Mouse (Mus musculus): ENCODE results near the gene Srpk2. TPM values are rescaled to one million over a fixed set of nuclear protein-coding genes. Genes with fewer than 3 reads are reported as not detected.

Srpk2 gene
- polyA plus RNA-seq (2012; rRNA removed) = 0.61 and 0.91 TPM in 2 replicates

DNA sequence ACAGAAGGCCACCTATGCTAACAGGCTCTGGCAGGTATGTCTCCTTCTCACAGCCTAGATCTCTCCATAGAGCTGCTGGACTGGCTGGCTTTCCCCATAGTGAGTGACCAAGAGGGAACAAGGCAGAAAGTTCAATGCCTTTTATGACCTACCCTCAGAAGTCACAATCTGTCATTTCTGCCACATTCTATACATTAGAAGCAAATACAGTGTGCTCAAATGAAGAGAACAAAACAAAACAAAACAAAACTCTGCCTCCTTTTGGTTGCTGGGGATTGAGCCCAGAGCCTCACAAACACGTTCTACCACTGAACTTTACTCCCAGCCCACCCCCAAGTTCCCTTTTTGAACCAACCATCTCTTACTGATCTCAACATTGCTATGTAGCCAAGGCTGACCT is at the start of gene Srpk2:
TSS of gene Srpk2 (minus strand) at position 101 of the 400 bp plus-strand sequence.
- H3K27ac ChIP-seq (ENCODE audit: insufficient read depth, low read depth, low read length) = no peak within 1 kb of the TSS
- no peaks in the 10 kb centered on the region for H3K4me1 ChIP-seq (ENCODE audit: control insufficient read depth, insufficient read depth, insufficient read length, low read length)
- WGBS = 52% methylated on average over 1 of the region's 1 CpGs
- no peaks in the 10 kb centered on the region for H3K27me3 ChIP-seq (ENCODE audit: control insufficient read depth, insufficient read depth, low read length)
- no peak for TF ChIP-seq POLR2A (IDR thresholded peaks at IDR 0.05; ENCODE audit: low read depth, low read length)
- no peaks in the 10 kb centered on the region for H3K36me3 ChIP-seq (ENCODE audit: control insufficient read depth, insufficient read depth, low read length)
- H3K4me3 ChIP-seq (ENCODE audit: low read depth, low read length) = no peak within 1 kb of the TSS

DNA sequence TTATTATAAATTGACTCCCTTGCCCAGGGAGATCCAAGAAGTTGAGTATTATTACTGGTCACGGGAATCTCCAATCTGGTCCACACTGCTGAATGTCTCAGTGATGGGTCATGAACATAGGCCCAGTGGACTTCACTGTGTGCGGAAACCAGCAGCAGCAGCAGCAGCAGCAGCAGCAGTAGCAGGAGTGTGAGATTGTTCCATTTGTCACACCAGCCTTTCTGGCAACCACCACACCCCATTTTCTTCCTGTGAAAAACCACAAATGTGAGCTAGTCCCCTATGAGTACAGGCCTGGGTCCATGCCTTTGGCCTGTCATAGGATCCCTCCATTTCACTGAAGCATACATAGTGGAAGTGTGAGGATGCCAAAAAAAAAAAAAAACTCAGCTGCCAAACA is 37.5 kb upstream of the Srpk2 start:
- no peaks in the 10 kb centered on the region for H3K27me3 ChIP-seq (ENCODE audit: control insufficient read depth, insufficient read depth, low read length)
- no peak for TF ChIP-seq CTCF (IDR thresholded peaks at IDR 0.05; ENCODE audit: extremely low read depth, insufficient read length, insufficient replicate concordance, low read depth, low read length)
- TF ChIP-seq POLR2A (IDR thresholded peaks at IDR 0.05; ENCODE audit: low read depth, low read length) = no peak
- H3K4me3 ChIP-seq (ENCODE audit: low read depth, low read length) = no peak overlapping the region
- H3K27ac ChIP-seq (ENCODE audit: insufficient read depth, low read depth, low read length) = no peak overlapping the region
- H3K36me3 ChIP-seq (ENCODE audit: control insufficient read depth, insufficient read depth, low read length) = no peaks in the 10 kb centered on the region
- H3K4me1 ChIP-seq (ENCODE audit: control insufficient read depth, insufficient read depth, insufficient read length, low read length) = no peaks in the 10 kb centered on the region
- WGBS = 79% methylated on average over 2 of the region's 2 CpGs

- Histone ChIP-seq H3K27ac (ENCODE audit: insufficient read depth, low read depth, low read length) (0 out of 2 replicates have a peak overlapping the region, but pooled peaks have one; percentile 9), H3K36me3 (ENCODE audit: control insufficient read depth, insufficient read depth, low read length) (no peaks in the 10 kb centered on the region), H3K27me3 (ENCODE audit: control insufficient read depth, insufficient read depth, low read length) (no peaks in the 10 kb centered on the region), H3K4me3 (ENCODE audit: low read depth, low read length) (no peak overlapping the region), H3K4me1 (ENCODE audit: control insufficient read depth, insufficient read depth, insufficient read length, low read length) (no peaks in the 10 kb centered on the region)
- TF ChIP-seq CTCF (IDR thresholded peaks at IDR 0.05; ENCODE audit: extremely low read depth, insufficient read length, insufficient replicate concordance, low read depth, low read length) (no peak), POLR2A (IDR thresholded peaks at IDR 0.05; ENCODE audit: low read depth, low read length) (no peak)
- WGBS = 65% methylated on average over 4 of the region's 4 CpGs
Observed at GRCm38 (mm10) chr5:23718881-23719328, 34.5 kb upstream of the Srpk2 start.

- Histone ChIP-seq H3K36me3 (ENCODE audit: control insufficient read depth, insufficient read depth, low read length) (no peaks in the 10 kb centered on the region), H3K27me3 (ENCODE audit: control insufficient read depth, insufficient read depth, low read length) (no peaks in the 10 kb centered on the region), H3K27ac (ENCODE audit: insufficient read depth, low read depth, low read length) (no peak overlapping the region), H3K4me1 (ENCODE audit: control insufficient read depth, insufficient read depth, insufficient read length, low read length) (no peaks in the 10 kb centered on the region), H3K4me3 (ENCODE audit: low read depth, low read length) (no peak overlapping the region)
- TF ChIP-seq POLR2A (IDR thresholded peaks at IDR 0.05; ENCODE audit: low read depth, low read length) (no peak), CTCF (IDR thresholded peaks at IDR 0.05; ENCODE audit: extremely low read depth, insufficient read length, insufficient replicate concordance, low read depth, low read length) (no peak)
- WGBS = 50% methylated on average over 1 of the region's 1 CpGs
Observed at GRCm38 (mm10) chr5:23718182-23718534, 33.7 kb upstream of the Srpk2 start.

DNA sequence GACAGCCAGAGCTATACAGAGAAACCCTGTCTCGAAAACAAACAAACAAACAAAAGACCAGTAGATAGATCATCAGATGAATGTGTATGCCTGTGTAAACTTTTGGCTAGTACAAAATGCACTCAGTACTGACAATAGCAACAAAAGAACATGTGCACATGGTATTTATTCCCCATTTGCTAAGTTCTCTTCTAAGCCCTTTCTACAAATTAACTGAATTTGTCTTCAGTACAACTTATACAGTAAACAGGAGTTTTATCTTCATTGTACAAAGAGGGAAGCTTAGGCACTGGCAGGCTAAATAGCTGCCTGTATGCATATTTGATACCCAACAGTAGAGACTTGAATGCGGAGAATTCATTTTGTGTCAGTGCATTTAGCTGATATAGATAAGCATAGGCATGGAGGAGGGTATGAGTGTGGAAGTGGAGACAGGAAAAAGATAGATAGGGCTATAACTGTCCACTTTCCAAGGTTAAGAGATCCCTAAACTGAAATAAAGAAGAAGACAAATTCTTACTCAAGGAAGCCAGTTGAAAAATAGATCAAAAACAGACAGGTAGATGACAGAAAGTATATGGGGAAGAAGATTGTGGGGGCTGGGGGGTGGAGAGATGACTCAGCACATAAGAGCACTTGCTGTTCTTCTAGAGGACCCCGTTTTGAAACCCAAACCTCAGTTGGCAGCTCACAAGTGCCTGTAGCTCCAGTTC is 33.2 kb upstream of the Srpk2 start:
- Histone ChIP-seq H3K36me3 (ENCODE audit: control insufficient read depth, insufficient read depth, low read length) (no peaks in the 10 kb centered on the region), H3K27me3 (ENCODE audit: control insufficient read depth, insufficient read depth, low read length) (no peaks in the 10 kb centered on the region), H3K4me3 (ENCODE audit: low read depth, low read length) (no peak overlapping the region), H3K27ac (ENCODE audit: insufficient read depth, low read depth, low read length) (no peak overlapping the region), H3K4me1 (ENCODE audit: control insufficient read depth, insufficient read depth, insufficient read length, low read length) (no peaks in the 10 kb centered on the region)
- TF ChIP-seq POLR2A (IDR thresholded peaks at IDR 0.05; ENCODE audit: low read depth, low read length) (no peak), CTCF (IDR thresholded peaks at IDR 0.05; ENCODE audit: extremely low read depth, insufficient read length, insufficient replicate concordance, low read depth, low read length) (no peak)
- WGBS = 70% methylated on average over 3 of the region's 3 CpGs

DNA sequence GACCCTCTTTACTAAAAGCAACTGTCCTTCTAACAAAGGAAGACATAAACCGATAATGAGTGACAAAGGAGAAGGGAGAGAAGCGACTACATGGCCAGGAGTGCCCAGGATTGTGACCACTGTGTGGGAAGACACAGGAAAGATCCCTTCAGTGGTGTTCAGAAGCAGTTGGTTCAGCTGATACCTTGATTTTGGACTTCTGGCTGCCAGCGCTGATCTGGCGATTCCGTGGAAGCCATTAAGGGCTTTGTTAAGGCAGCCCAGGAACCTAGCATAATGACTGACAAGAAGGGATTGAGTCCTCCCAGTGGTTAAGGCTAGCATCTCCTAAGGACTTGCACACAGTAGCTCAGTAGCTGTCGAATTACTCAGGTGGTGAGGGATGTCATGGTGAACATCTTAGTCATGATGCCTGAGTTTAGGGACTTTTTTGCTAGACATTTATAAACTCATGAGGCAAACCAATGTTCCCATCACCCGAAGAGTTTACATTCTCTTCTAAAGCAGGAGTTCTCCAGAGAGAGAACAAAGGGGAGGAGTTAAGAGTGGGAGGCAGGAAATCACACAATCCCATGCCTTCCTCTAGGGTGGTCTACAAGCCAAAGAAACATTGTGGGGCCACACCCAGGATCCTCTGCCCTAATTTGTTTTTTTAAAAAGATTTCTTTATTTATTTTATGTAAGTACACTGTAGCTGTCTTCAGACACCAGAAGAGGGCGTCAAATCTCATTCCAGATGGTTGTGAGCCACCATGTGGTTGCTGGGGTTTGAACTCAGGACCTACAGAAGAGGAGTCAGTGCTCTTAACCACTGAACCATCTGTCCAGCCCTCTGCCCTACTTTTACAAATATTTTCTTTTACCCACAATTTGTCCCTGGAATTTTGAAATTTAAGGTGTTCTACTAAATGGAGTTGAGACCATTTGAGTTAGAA is 29.3 kb upstream of the Srpk2 start:
- 92% methylated on average over 8 of the region's 8 CpGs for WGBS
- H3K27me3 ChIP-seq (ENCODE audit: control insufficient read depth, insufficient read depth, low read length) = no peaks in the 10 kb centered on the region
- no peak overlapping the region for H3K27ac ChIP-seq (ENCODE audit: insufficient read depth, low read depth, low read length)
- no peaks in the 10 kb centered on the region for H3K4me1 ChIP-seq (ENCODE audit: control insufficient read depth, insufficient read depth, insufficient read length, low read length)
- peaks cover 8% of the 10 kb centered on the region; the same call in 1 of the 2 replicates for H3K36me3 ChIP-seq (ENCODE audit: control insufficient read depth, insufficient read depth, low read length)
- no peak for TF ChIP-seq POLR2A (IDR thresholded peaks at IDR 0.05; ENCODE audit: low read depth, low read length)
- no peak for TF ChIP-seq CTCF (IDR thresholded peaks at IDR 0.05; ENCODE audit: extremely low read depth, insufficient read length, insufficient replicate concordance, low read depth, low read length)
- no peak overlapping the region for H3K4me3 ChIP-seq (ENCODE audit: low read depth, low read length)

Measured in small intestine, adult 2 months (tissue).